Mouse (Mus musculus): Measurements from ENCODE around the gene Pbx1.
"Not testable (repeated sequence)": the region's sequence is repeated elsewhere in the genome, so short reads cannot be mapped to it uniquely, and the experiment has no call there.

The Pbx1 gene

GRCm38 (mm10) chr1:168432232-168432280 lies at the start of gene Pbx1:
Pbx1 (minus strand) TSS chr1:168432270.
- not testable (repeated sequence) for DNase-seq (ENCODE audit: low spot score)

- DNase-seq (ENCODE audit: low spot score) = no peak
Observed at GRCm38 (mm10) chr1:168479626-168480025, 47.6 kb upstream of the Pbx1 start.

- no peak for DNase-seq (ENCODE audit: low spot score)
Observed at GRCm38 (mm10) chr1:168478829-168479228, 46.8 kb upstream of the Pbx1 start.

- DNase-seq (ENCODE audit: low spot score) = no peak
Observed at GRCm38 (mm10) chr1:168476917-168477316, 44.8 kb upstream of the Pbx1 start.

- DNase-seq (ENCODE audit: low spot score) = peak; percentile 14
Observed at GRCm38 (mm10) chr1:168476216-168476897, 44.3 kb upstream of the Pbx1 start.

- DNase-seq (ENCODE audit: low spot score) = no peak
Observed at GRCm38 (mm10) chr1:168475579-168476208, 43.6 kb upstream of the Pbx1 start.

- DNase-seq (ENCODE audit: low spot score) = peak; percentile 63
Observed at GRCm38 (mm10) chr1:168473255-168474069, 41.4 kb upstream of the Pbx1 start.

GRCm38 (mm10) chr1:168472545-168473254 lies 40.6 kb upstream of the Pbx1 start:
- no peak for DNase-seq (ENCODE audit: low spot score)

GRCm38 (mm10) chr1:168459426-168459825 lies 27.4 kb upstream of the Pbx1 start:
- no peak for DNase-seq (ENCODE audit: low spot score)

GRCm38 (mm10) chr1:168457191-168457747 lies 25.2 kb upstream of the Pbx1 start:
- no peak for DNase-seq (ENCODE audit: low spot score)

GRCm38 (mm10) chr1:168455178-168455577 lies 23.1 kb upstream of the Pbx1 start:
- DNase-seq (ENCODE audit: low spot score) = no peak

- DNase-seq (ENCODE audit: low spot score) = no peak
Observed at GRCm38 (mm10) chr1:168433671-168434070, 1.6 kb upstream of the Pbx1 start.

GRCm38 (mm10) chr1:168432281-168432725 lies 233 bp upstream of the Pbx1 start:
- DNase-seq (ENCODE audit: low spot score) = peak; percentile 100

GRCm38 (mm10) chr1:168431711-168432231 lies 299 bp downstream of the Pbx1 start:
- peak; percentile 78 for DNase-seq (ENCODE audit: low spot score)

- peak; percentile 68 for DNase-seq (ENCODE audit: low spot score)
Observed at GRCm38 (mm10) chr1:168430868-168431710, 981 bp downstream of the Pbx1 start.

GRCm38 (mm10) chr1:168429856-168430644 lies 2.0 kb downstream of the Pbx1 start:
- DNase-seq (ENCODE audit: low spot score) = peak; percentile 54

GRCm38 (mm10) chr1:168429406-168429805 lies 2.7 kb downstream of the Pbx1 start:
- peak; percentile 65 for DNase-seq (ENCODE audit: low spot score)

- peak; percentile 57 for DNase-seq (ENCODE audit: low spot score)
Observed at GRCm38 (mm10) chr1:168428255-168428654, 3.8 kb downstream of the Pbx1 start.

- DNase-seq (ENCODE audit: low spot score) = peak; percentile 60
Observed at GRCm38 (mm10) chr1:168427596-168427995, 4.5 kb downstream of the Pbx1 start.

- DNase-seq (ENCODE audit: low spot score) = no peak
Observed at GRCm38 (mm10) chr1:168426900-168427299, 5.2 kb downstream of the Pbx1 start.
